ENCODE assay signal across 10 mouse cellular contexts in the genomic region with DNA sequence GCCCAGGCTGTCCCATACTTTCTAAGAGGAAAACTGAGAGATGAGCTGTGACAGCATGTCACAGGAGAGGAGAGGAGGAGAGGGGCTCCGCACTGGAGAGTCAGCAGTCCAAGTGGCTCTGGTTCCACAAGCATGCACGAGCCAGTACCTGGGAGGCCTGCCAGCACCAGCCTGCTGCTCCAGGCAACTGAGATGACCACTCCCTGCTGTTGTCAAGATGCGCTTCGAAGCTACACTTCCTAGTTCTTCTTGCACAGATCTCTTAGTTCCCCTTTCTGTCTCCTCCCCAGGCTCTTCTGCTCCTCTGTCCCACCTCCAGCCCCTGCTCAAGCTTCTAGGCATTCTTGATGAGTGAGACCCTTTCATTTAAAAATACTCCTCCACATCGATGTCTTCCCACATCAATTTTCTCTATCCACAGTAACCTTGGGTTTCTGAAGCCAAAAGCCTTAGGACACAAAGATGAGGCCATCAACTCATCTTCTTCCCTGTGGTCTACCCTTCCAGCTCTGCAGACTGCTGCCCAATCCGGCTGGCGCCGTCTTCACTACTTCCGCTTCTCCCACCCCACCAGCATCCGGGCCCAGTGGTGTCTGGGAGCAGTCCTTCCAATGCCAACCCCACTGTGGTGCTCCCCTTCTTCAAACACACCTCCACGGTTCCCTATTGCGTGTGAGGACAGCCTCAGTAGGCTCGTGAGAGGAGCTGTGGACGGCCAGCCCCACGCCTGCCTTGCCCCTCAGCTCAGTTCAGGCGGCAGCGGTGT. TPM values are rescaled to one million over a fixed set of nuclear protein-coding genes. Genes with fewer than 3 reads are reported as not detected.
A peak's percentile ranks its signal among the peaks of the same experiment; 100 is the strongest.
DNase-seq lines count a peak whose midpoint lies in the region; ATAC-seq and TF ChIP-seq lines count a peak whose summit lies in the region.
"Had no signal": no experiment of that assay in that cellular context is flagged by ENCODE, and none has a peak within 500 bp of the region (broad histone marks: within the 10 kb centered on the region; RNA-seq: fewer than 3 reads in every experiment).

No protein-coding gene starts in this region.

- H3K4me1 ChIP-seq in cerebellum, adult 2 months (ENCODE audit: control insufficient read depth, insufficient read depth, low read length): peaks cover 77% of the 10 kb centered on the region
- no peaks in the 10 kb centered on the region for H3K4me1 ChIP-seq in hindbrain, embryonic 12.5 days
- H3K4me1 ChIP-seq in limb, embryonic 10.5 days: no peaks in the 10 kb centered on the region
- H3K4me1 ChIP-seq: stomach, embryonic 15.5 days had no signal

- H3K9me3 ChIP-seq in hindbrain, embryonic 12.5 days (replicated peaks): no peaks in the 10 kb centered on the region
- H3K9me3 ChIP-seq in limb, embryonic 10.5 days (replicated peaks): no peaks in the 10 kb centered on the region
- H3K9me3 ChIP-seq: stomach, embryonic 15.5 days had no signal

- peak overlapping the region; percentile 46; the same call in 1 of the 2 replicates for H3K27ac ChIP-seq in layer of hippocampus, adult 2 months
- H3K27ac ChIP-seq in cerebellum, adult 2 months (ENCODE audit: insufficient read depth, low read length): peak overlapping the region; percentile 77
- no peak overlapping the region for H3K27ac ChIP-seq in hindbrain, embryonic 12.5 days
- no peak overlapping the region for H3K27ac ChIP-seq in limb, embryonic 10.5 days
- H3K27ac ChIP-seq: stomach, embryonic 15.5 days had no signal

- no peak overlapping the region for H3K4me3 ChIP-seq in layer of hippocampus, adult 2 months
- H3K4me3 ChIP-seq in cerebellum, adult 2 months (replicated peaks; ENCODE audit: insufficient read depth, low read depth, low read length): no peak overlapping the region
- H3K4me3 ChIP-seq in hindbrain, embryonic 12.5 days: no peak overlapping the region
- H3K4me3 ChIP-seq in limb, embryonic 10.5 days: no peak overlapping the region
- H3K4me3 ChIP-seq: stomach, embryonic 15.5 days had no signal

- H3K4me2 ChIP-seq in hindbrain, embryonic 12.5 days (replicated peaks): no peak overlapping the region
- H3K4me2 ChIP-seq: midbrain, embryonic 11.5 days; stomach, embryonic 15.5 days had no signal

- TF ChIP-seq POLR2A in cerebellum, adult 2 months (IDR thresholded peaks at IDR 0.05; ENCODE audit: borderline replicate concordance, insufficient read depth, low read length): no peak

- no peak for TF ChIP-seq CTCF in layer of hippocampus, adult 2 months (conservative IDR thresholded peaks at IDR 0.05)
- no peak for TF ChIP-seq CTCF in cerebellum, adult 2 months (IDR thresholded peaks at IDR 0.05; ENCODE audit: borderline replicate concordance, insufficient read depth, low read depth, low read length)

- H3K9ac ChIP-seq in hindbrain, embryonic 12.5 days: no peak overlapping the region
- H3K9ac ChIP-seq: stomach, embryonic 15.5 days had no signal

- 35% methylated on average over 17 of the region's 17 CpGs for WGBS in cerebellum, adult 2 months
- 96% methylated on average over 17 of the region's 17 CpGs for WGBS in hindbrain, embryonic 12.5 days
- 94% methylated on average over 17 of the region's 17 CpGs for WGBS in limb, embryonic 10.5 days

- H3K36me3 ChIP-seq in hindbrain, embryonic 12.5 days: peaks cover 93% of the 10 kb centered on the region
- H3K36me3 ChIP-seq in limb, embryonic 10.5 days: peaks cover 100% of the 10 kb centered on the region

- intact Hi-C loops in heart, postnatal 25 days (cut with DNase I): loop anchor here (5.0 kb wide), 1 partner anchor 120 kb away; no protein-coding TSS in a partner anchor

- DNase-seq in layer of hippocampus, adult 2 months (ENCODE audit: low spot score in 2 of 2): no peak
- DNase-seq in layer of hippocampus, adult 9-10 months (ENCODE audit: low spot score): no peak
- peak; percentile 90 to 94 for DNase-seq in cerebellum, adult 2 months
- peak; percentile 31 for DNase-seq in heart, postnatal 25 days (ENCODE audit: low spot score)
- peak; percentile 31 to 38 for DNase-seq in right cerebral cortex, adult 2 months (ENCODE audit: low spot score in 2 of 2)
- DNase-seq in kidney, postnatal 4 days: no peak
- no peak for DNase-seq in limb, embryonic 10.5 days (ENCODE audit: low spot score)

- ATAC-seq in hindbrain, embryonic 12.5 days (ENCODE audit: low FRiP score): no peak

- H3K27me3 ChIP-seq in cerebellum, adult 2 months (ENCODE audit: control insufficient read depth, insufficient read depth, low read length): no peaks in the 10 kb centered on the region
- no peaks in the 10 kb centered on the region for H3K27me3 ChIP-seq in hindbrain, embryonic 12.5 days
- no peaks in the 10 kb centered on the region for H3K27me3 ChIP-seq in limb, embryonic 10.5 days (ENCODE audit: low read depth, poor library complexity, severe bottlenecking)
- H3K27me3 ChIP-seq: stomach, embryonic 15.5 days had no signal

RNA-seq across cellular contexts. Expression of a gene that starts 17.5 kb away (rescaled TPM):
- total RNA-seq in layer of hippocampus, adult 2 months (2021): 10 to 100 TPM; 41.9 to 42.1 TPM
- polyA plus RNA-seq in cerebellum, adult 2 months (2012; rRNA removed): 68.3 and 71.2 TPM in 2 replicates
- total RNA-seq in heart, postnatal 25 days (2021): 10 to 100 TPM; 61.6 to 66.6 TPM
- polyA plus RNA-seq in hindbrain, embryonic 12.5 days (2016; fragmentation: Nextera tagmentation; extraction: Ambion mirVana): 10.9 TPM in 2 replicates
- polyA plus RNA-seq in limb, embryonic 10.5 days (2016; fragmentation: Nextera tagmentation; extraction: Ambion mirVana): 6.8 and 7.2 TPM in 2 replicates

RNA-seq across cellular contexts. Expression of a gene that starts 27.6 kb away (rescaled TPM):
- 10 to 100 TPM; 48.8 to 50.1 TPM for total RNA-seq in layer of hippocampus, adult 2 months (2021)
- polyA plus RNA-seq in cerebellum, adult 2 months (2012; rRNA removed): 46.3 and 50.0 TPM in 2 replicates
- total RNA-seq in heart, postnatal 25 days (2021): 10 to 100 TPM; 26.1 to 28.2 TPM
- 60.7 and 67.2 TPM in 2 replicates for polyA plus RNA-seq in hindbrain, embryonic 12.5 days (2016; fragmentation: Nextera tagmentation; extraction: Ambion mirVana)
- 33.7 and 42.7 TPM in 2 replicates for polyA plus RNA-seq in limb, embryonic 10.5 days (2016; fragmentation: Nextera tagmentation; extraction: Ambion mirVana)

Comparison
In these comparisons a context has a peak if more than half of its experiments do, and no peak if none do; other contexts are left out.
1. DNase-seq: peak in cerebellum, adult 2 months (2 of 2), heart, postnatal 25 days (single experiment) and right cerebral cortex, adult 2 months (2 of 2); none in layer of hippocampus, adult 2 months (0 of 2), layer of hippocampus, adult 9-10 months (single experiment), kidney, postnatal 4 days (0 of 2) and limb, embryonic 10.5 days (single experiment).
2. H3K27ac ChIP-seq: peak in layer of hippocampus, adult 2 months (single experiment) and cerebellum, adult 2 months (single experiment); none in hindbrain, embryonic 12.5 days (single experiment) and limb, embryonic 10.5 days (single experiment).